Mouse (Mus musculus) liver, embryonic 14.5 days (tissue): ENCODE data around the gene Aoc3.

Experiments used
- CTCF ChIP-seq: IDR thresholded peaks from 2 replicates; pipeline ENCODE4 v1.5.1; 2016; ENCODE audit warnings: antibody characterized with exemption, low read depth, control low read depth
- EP300 ChIP-seq: IDR thresholded peaks from 2 replicates; pipeline ENCODE4 v1.6.1; 2016; ENCODE audit warnings: antibody characterized with exemption, low read depth

DNA sequence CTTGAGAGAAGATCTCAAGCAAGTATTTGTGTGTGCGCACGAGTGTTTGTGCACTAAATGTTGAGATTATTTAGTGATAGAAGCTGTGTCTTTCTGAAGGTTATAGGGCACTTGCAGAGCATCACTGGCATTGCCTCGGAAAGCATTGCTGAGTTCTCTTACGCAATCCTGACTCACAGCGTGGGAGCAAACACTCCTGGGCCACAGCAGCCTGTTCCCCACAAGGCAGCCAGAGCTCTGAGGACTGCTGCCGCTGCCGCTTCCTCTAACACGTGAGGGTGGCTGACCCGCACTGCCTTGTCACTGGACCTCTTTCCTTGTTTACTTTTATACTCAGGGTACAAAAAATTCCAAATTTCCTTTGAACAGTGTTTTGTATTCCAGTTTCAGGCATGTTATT, 43.1 kb upstream of the Aoc3 start:
- TF ChIP-seq CTCF (no peak), EP300 (no peak)
